Mouse (Mus musculus) E14TG2a.4 (cell line): ENCODE results near the gene Fam25c.

ENCODE experiments used
- H3K27me3 ChIP-seq: 2 replicates; pipeline ENCODE4 v1.6.1; 2014; ENCODE audit warnings: low read length, control low read depth; ENCODE audit not compliant: insufficient read depth
- H3K36me3 ChIP-seq: 2 replicates; pipeline ENCODE4 v1.6.1; 2014; ENCODE audit warnings: low read length, control low read depth; ENCODE audit not compliant: insufficient read depth
- H3K4me1 ChIP-seq: replicated peaks from 2 replicates; pipeline ENCODE4 v1.6.1; 2014; ENCODE audit warnings: low read depth, low read length, control low read depth
- H3K4me3 ChIP-seq: replicated peaks from 2 replicates; pipeline ENCODE4 v1.5.1; 2014; ENCODE audit warnings: mild to moderate bottlenecking, low read length
- H3K9me3 ChIP-seq: 2 replicates; pipeline ENCODE4 v1.6.1; 2014; ENCODE audit warnings: low read length, control low read depth
- CTCF ChIP-seq: conservative IDR thresholded peaks from 2 replicates; pipeline ENCODE4 v1.5.1; 2014; ENCODE audit warnings: low read length
- NANOG ChIP-seq: IDR thresholded peaks from 2 replicates; pipeline ENCODE4 v1.6.1; 2014; ENCODE audit warnings: borderline replicate concordance, low read length, mixed read lengths
- POU5F1 ChIP-seq: IDR thresholded peaks from 2 replicates; pipeline ENCODE4 v1.6.1; 2014; ENCODE audit warnings: low read length, borderline replicate concordance

Gene Fam25c

GRCm38 (mm10) chr14:34312339-34313048 is 42.7 kb downstream of the Fam25c start:
- H3K4me1 ChIP-seq: peaks cover 63% of the 10 kb centered on the region
- no peaks in the 10 kb centered on the region for H3K27me3 ChIP-seq
- H3K4me3 ChIP-seq: peak overlapping the region; percentile 98
- peaks cover 35% of the 10 kb centered on the region for H3K36me3 ChIP-seq
- no peaks in the 10 kb centered on the region for H3K9me3 ChIP-seq
- no peak for TF ChIP-seq CTCF
- no peak for TF ChIP-seq NANOG
- TF ChIP-seq POU5F1: peak; percentile 9; the same call in 1 of the 2 replicates

GRCm38 (mm10) chr14:34311691-34312090 is 43.5 kb downstream of the Fam25c start:
- TF ChIP-seq NANOG (no peak), POU5F1 (no peak), CTCF (no peak)
- Histone ChIP-seq H3K9me3 (no peaks in the 10 kb centered on the region), H3K4me1 (peaks cover 59% of the 10 kb centered on the region), H3K27me3 (no peaks in the 10 kb centered on the region), H3K4me3 (peak overlapping the region; percentile 98), H3K36me3 (peaks cover 31% of the 10 kb centered on the region)

- TF ChIP-seq NANOG (no peak), CTCF (no peak), POU5F1 (no peak)
- Histone ChIP-seq H3K36me3 (peaks cover 33% of the 10 kb centered on the region), H3K9me3 (no peaks in the 10 kb centered on the region)
Measured at GRCm38 (mm10) chr14:34311021-34311631, 44.1 kb downstream of the Fam25c start.

GRCm38 (mm10) chr14:34310234-34310965 is 44.8 kb downstream of the Fam25c start, which contains the start of the genes Shld2 and Glud1:
TSS of gene Shld2 (minus strand) at chr14:34310493.
TSS of gene Glud1 (plus strand) at chr14:34310727.
- TF ChIP-seq CTCF: no peak
- H3K36me3 ChIP-seq: peaks cover 33% of the 10 kb centered on the region
- peaks cover 56% of the 10 kb centered on the region for H3K4me1 ChIP-seq
- H3K27me3 ChIP-seq: no peaks in the 10 kb centered on the region
- H3K9me3 ChIP-seq: no peaks in the 10 kb centered on the region
- peak within 1 kb of the TSS; percentile 98 for H3K4me3 ChIP-seq

More at GRCm38 (mm10) chr14:34311021-34311631, 44.1 kb downstream of the Fam25c start:
- H3K4me3 ChIP-seq: peak overlapping the region; percentile 98
- H3K27me3 ChIP-seq: no peaks in the 10 kb centered on the region
- H3K4me1 ChIP-seq: peaks cover 58% of the 10 kb centered on the region

GRCm38 (mm10) chr14:34309907-34310233 is 45.4 kb downstream of the Fam25c start:
- peaks cover 28% of the 10 kb centered on the region for H3K36me3 ChIP-seq

GRCm38 (mm10) chr14:34309266-34309665 is 46.0 kb downstream of the Fam25c start:
- H3K36me3 ChIP-seq: peaks cover 23% of the 10 kb centered on the region; the same call in 1 of the 2 replicates
- H3K4me3 ChIP-seq: peak overlapping the region; percentile 98
- peaks cover 49% of the 10 kb centered on the region for H3K4me1 ChIP-seq
- H3K27me3 ChIP-seq: no peaks in the 10 kb centered on the region
- no peaks in the 10 kb centered on the region for H3K9me3 ChIP-seq
- no peak for TF ChIP-seq NANOG
- TF ChIP-seq CTCF: no peak
- no peak for TF ChIP-seq POU5F1

More at GRCm38 (mm10) chr14:34309907-34310233, 45.4 kb downstream of the Fam25c start:
- Histone ChIP-seq H3K9me3 (no peaks in the 10 kb centered on the region), H3K4me3 (peak overlapping the region; percentile 98), H3K27me3 (no peaks in the 10 kb centered on the region), H3K4me1 (peaks cover 51% of the 10 kb centered on the region)
- TF ChIP-seq POU5F1: no peak
- no peak for TF ChIP-seq CTCF
- TF ChIP-seq NANOG: no peak

GRCm38 (mm10) chr14:34303265-34303680 is 52.0 kb downstream of the Fam25c start:
- TF ChIP-seq POU5F1: no peak
- no peak for TF ChIP-seq NANOG
- no peak for TF ChIP-seq CTCF
- H3K9me3 ChIP-seq: no peaks in the 10 kb centered on the region

GRCm38 (mm10) chr14:34302681-34303242 is 52.5 kb downstream of the Fam25c start:
- H3K27me3 ChIP-seq: no peaks in the 10 kb centered on the region; the same call in 1 of the 2 replicates
- peaks cover 62% of the 10 kb centered on the region for H3K4me1 ChIP-seq
- TF ChIP-seq POU5F1 (no peak), NANOG (no peak), CTCF (no peak)
- peaks cover 23% of the 10 kb centered on the region for H3K36me3 ChIP-seq
- no peaks in the 10 kb centered on the region for H3K9me3 ChIP-seq
- H3K4me3 ChIP-seq: no peak overlapping the region

More at GRCm38 (mm10) chr14:34303265-34303680, 52.0 kb downstream of the Fam25c start:
- H3K27me3 ChIP-seq: no peaks in the 10 kb centered on the region; the same call in 1 of the 2 replicates
- H3K4me1 ChIP-seq: peaks cover 60% of the 10 kb centered on the region
- peak overlapping the region; percentile 14; the same call in 1 of the 2 replicates for H3K4me3 ChIP-seq
- peaks cover 23% of the 10 kb centered on the region for H3K36me3 ChIP-seq
